Mouse (Mus musculus): ENCODE results near the gene Nell1. TPM values are rescaled to one million over a fixed set of nuclear protein-coding genes. Genes with fewer than 3 reads are reported as not detected.

Gene Nell1
- polyA plus RNA-seq, 1 experiment, result 0.72 TPM

GRCm38 (mm10) chr7:50374876-50375275 lies 400.2 kb downstream of the Nell1 start:
- no peak overlapping the region for H3K27ac ChIP-seq (ENCODE audit: insufficient read depth, low read length)
- no peaks in the 10 kb centered on the region for H3K4me1 ChIP-seq (ENCODE audit: control insufficient read depth, insufficient read depth, low read length)
- TF ChIP-seq CTCF (IDR thresholded peaks at IDR 0.05; ENCODE audit: borderline replicate concordance, insufficient read depth, low read length), result no peak
- TF ChIP-seq POLR2A (IDR thresholded peaks at IDR 0.05; ENCODE audit: low read depth, low read length), result no peak
- H3K4me3 ChIP-seq (ENCODE audit: insufficient read depth, low read length), result no peak overlapping the region

- no peaks in the 10 kb centered on the region for H3K4me1 ChIP-seq (ENCODE audit: control insufficient read depth, insufficient read depth, low read length)
- H3K27ac ChIP-seq (ENCODE audit: insufficient read depth, low read length), result no peak overlapping the region
- TF ChIP-seq CTCF (IDR thresholded peaks at IDR 0.05; ENCODE audit: borderline replicate concordance, insufficient read depth, low read length) (no peak), POLR2A (IDR thresholded peaks at IDR 0.05; ENCODE audit: low read depth, low read length) (no peak)
- H3K4me3 ChIP-seq (ENCODE audit: insufficient read depth, low read length), result no peak overlapping the region
These were observed 435.8 kb downstream of the Nell1 start for GRCm38 (mm10) chr7:50410421-50410820.

GRCm38 (mm10) chr7:50419976-50420375 lies 445.3 kb downstream of the Nell1 start:
- Histone ChIP-seq H3K27ac (ENCODE audit: insufficient read depth, low read length) (no peak overlapping the region), H3K4me1 (ENCODE audit: control insufficient read depth, insufficient read depth, low read length) (no peaks in the 10 kb centered on the region), H3K4me3 (ENCODE audit: insufficient read depth, low read length) (no peak overlapping the region)
- TF ChIP-seq CTCF (IDR thresholded peaks at IDR 0.05; ENCODE audit: borderline replicate concordance, insufficient read depth, low read length), result no peak
- TF ChIP-seq POLR2A (IDR thresholded peaks at IDR 0.05; ENCODE audit: low read depth, low read length), result no peak

- H3K4me3 ChIP-seq (ENCODE audit: insufficient read depth, low read length), result no peak overlapping the region
- no peak for TF ChIP-seq CTCF (IDR thresholded peaks at IDR 0.05; ENCODE audit: borderline replicate concordance, insufficient read depth, low read length)
- TF ChIP-seq POLR2A (IDR thresholded peaks at IDR 0.05; ENCODE audit: low read depth, low read length), result no peak
- no peak overlapping the region for H3K27ac ChIP-seq (ENCODE audit: insufficient read depth, low read length)
- H3K4me1 ChIP-seq (ENCODE audit: control insufficient read depth, insufficient read depth, low read length), result no peaks in the 10 kb centered on the region
These were observed 447.9 kb downstream of the Nell1 start for GRCm38 (mm10) chr7:50422422-50423195.

GRCm38 (mm10) chr7:50429725-50430124 lies 455.1 kb downstream of the Nell1 start:
- TF ChIP-seq POLR2A (IDR thresholded peaks at IDR 0.05; ENCODE audit: low read depth, low read length), result no peak
- TF ChIP-seq CTCF (IDR thresholded peaks at IDR 0.05; ENCODE audit: borderline replicate concordance, insufficient read depth, low read length), result no peak
- Histone ChIP-seq H3K4me1 (ENCODE audit: control insufficient read depth, insufficient read depth, low read length) (no peaks in the 10 kb centered on the region), H3K4me3 (ENCODE audit: insufficient read depth, low read length) (no peak overlapping the region), H3K27ac (ENCODE audit: insufficient read depth, low read length) (no peak overlapping the region)

GRCm38 (mm10) chr7:50441237-50441636 lies 466.6 kb downstream of the Nell1 start:
- TF ChIP-seq POLR2A (IDR thresholded peaks at IDR 0.05; ENCODE audit: low read depth, low read length) (no peak), CTCF (IDR thresholded peaks at IDR 0.05; ENCODE audit: borderline replicate concordance, insufficient read depth, low read length) (no peak)
- H3K4me1 ChIP-seq (ENCODE audit: control insufficient read depth, insufficient read depth, low read length), result no peaks in the 10 kb centered on the region

GRCm38 (mm10) chr7:50447316-50447715 lies 472.7 kb downstream of the Nell1 start:
- H3K4me3 ChIP-seq (ENCODE audit: insufficient read depth, low read length), result no peak overlapping the region
- no peaks in the 10 kb centered on the region for H3K4me1 ChIP-seq (ENCODE audit: control insufficient read depth, insufficient read depth, low read length)
- no peak overlapping the region for H3K27ac ChIP-seq (ENCODE audit: insufficient read depth, low read length)
- TF ChIP-seq POLR2A (IDR thresholded peaks at IDR 0.05; ENCODE audit: low read depth, low read length) (no peak), CTCF (IDR thresholded peaks at IDR 0.05; ENCODE audit: borderline replicate concordance, insufficient read depth, low read length) (no peak)

More at GRCm38 (mm10) chr7:50441237-50441636, 466.6 kb downstream of the Nell1 start:
- no peak overlapping the region for H3K4me3 ChIP-seq (ENCODE audit: insufficient read depth, low read length)
- H3K27ac ChIP-seq (ENCODE audit: insufficient read depth, low read length), result no peak overlapping the region

- no peaks in the 10 kb centered on the region for H3K4me1 ChIP-seq (ENCODE audit: control insufficient read depth, insufficient read depth, low read length)
- no peak overlapping the region for H3K27ac ChIP-seq (ENCODE audit: insufficient read depth, low read length)
- H3K4me3 ChIP-seq (ENCODE audit: insufficient read depth, low read length), result no peak overlapping the region
- TF ChIP-seq POLR2A (IDR thresholded peaks at IDR 0.05; ENCODE audit: low read depth, low read length), result no peak
- no peak for TF ChIP-seq CTCF (IDR thresholded peaks at IDR 0.05; ENCODE audit: borderline replicate concordance, insufficient read depth, low read length)
These were observed 493.1 kb downstream of the Nell1 start for GRCm38 (mm10) chr7:50467742-50468141.

GRCm38 (mm10) chr7:50470555-50470954 lies 495.9 kb downstream of the Nell1 start:
- TF ChIP-seq POLR2A (IDR thresholded peaks at IDR 0.05; ENCODE audit: low read depth, low read length) (no peak), CTCF (IDR thresholded peaks at IDR 0.05; ENCODE audit: borderline replicate concordance, insufficient read depth, low read length) (no peak)
- Histone ChIP-seq H3K4me3 (ENCODE audit: insufficient read depth, low read length) (no peak overlapping the region), H3K27ac (ENCODE audit: insufficient read depth, low read length) (no peak overlapping the region), H3K4me1 (ENCODE audit: control insufficient read depth, insufficient read depth, low read length) (no peaks in the 10 kb centered on the region; the same call in 1 of the 2 replicates)

GRCm38 (mm10) chr7:50482011-50482410 lies 507.3 kb downstream of the Nell1 start:
- TF ChIP-seq POLR2A (IDR thresholded peaks at IDR 0.05; ENCODE audit: low read depth, low read length) (no peak), CTCF (IDR thresholded peaks at IDR 0.05; ENCODE audit: borderline replicate concordance, insufficient read depth, low read length) (no peak)
- H3K4me1 ChIP-seq (ENCODE audit: control insufficient read depth, insufficient read depth, low read length), result no peaks in the 10 kb centered on the region
- H3K4me3 ChIP-seq (ENCODE audit: insufficient read depth, low read length), result no peak overlapping the region
- H3K27ac ChIP-seq (ENCODE audit: insufficient read depth, low read length), result no peak overlapping the region
